Mouse (Mus musculus) gonadal fat pad, adult 2 months (tissue): Measurements from ENCODE around the gene Plekhm3. TPM values are rescaled to one million over a fixed set of nuclear protein-coding genes. Genes with fewer than 3 reads are reported as not detected.
"Not testable (repeated sequence)": the region's sequence is repeated elsewhere in the genome, so short reads cannot be mapped to it uniquely, and the experiment has no call there.

ENCODE experiments used
- DNase-seq: peaks from one replicate; pipeline ENCODE4 v3.0.0-alpha.2; 2012; ENCODE audit warnings: low read depth
- polyA plus RNA-seq: library from polyadenylated mRNA; depleted of rRNA; stranded (reverse); fragments of >200 nt; gene quantifications from 2 replicates; pipeline ENCODE4 v1.2.3, GENCODE M21; 2012; rRNA removed

Plekhm3 gene
- polyA plus RNA-seq: 5.1 and 5.5 TPM in 2 replicates

DNA sequence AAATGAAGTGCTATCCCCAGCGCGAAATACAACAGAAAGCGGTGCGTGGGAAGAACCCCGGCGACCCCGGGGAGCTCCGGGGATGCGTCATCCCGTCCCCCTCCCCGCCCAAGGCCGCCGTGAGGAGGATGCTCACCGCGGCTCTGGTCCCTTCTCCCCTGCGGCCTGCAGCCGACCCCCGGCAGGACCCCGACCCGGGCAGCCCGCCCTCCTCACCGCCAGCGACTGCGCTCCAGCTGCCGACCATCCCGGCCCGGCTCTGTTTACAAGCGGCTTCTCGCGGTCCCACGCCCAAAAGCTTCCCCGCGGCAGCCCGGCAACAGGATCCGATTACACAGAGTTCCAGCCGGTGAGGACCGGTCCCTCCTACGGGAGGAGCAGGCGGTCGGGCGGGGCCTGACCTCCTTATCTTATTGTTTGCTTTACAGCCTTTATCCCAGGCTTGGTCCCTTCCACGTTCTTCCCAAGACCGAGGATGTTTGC lies at the start of gene Plekhm3:
Plekhm3 (minus strand) TSS at position 346 of the 483 bp plus-strand sequence.
- no peak for DNase-seq

DNA sequence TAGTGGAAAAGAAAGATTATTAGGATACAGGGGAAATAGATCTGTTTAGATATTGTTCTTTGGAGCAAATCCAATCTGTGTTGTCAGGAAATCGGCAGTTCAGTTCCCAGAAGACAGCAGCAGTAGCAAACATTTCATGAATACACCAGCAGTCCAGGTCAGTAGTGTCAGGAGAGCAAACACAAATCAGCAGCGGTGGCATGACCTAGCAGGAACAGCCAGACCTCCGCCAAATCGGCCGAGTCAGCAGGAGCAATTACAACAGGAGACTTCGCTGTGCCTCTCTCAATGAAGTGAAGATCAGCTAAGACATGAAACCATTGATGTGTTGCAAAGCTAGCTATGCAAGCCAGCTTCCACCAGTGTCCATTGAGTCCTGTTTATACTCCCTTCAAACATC lies 49.0 kb upstream of the Plekhm3 start:
- DNase-seq: no peak

DNA sequence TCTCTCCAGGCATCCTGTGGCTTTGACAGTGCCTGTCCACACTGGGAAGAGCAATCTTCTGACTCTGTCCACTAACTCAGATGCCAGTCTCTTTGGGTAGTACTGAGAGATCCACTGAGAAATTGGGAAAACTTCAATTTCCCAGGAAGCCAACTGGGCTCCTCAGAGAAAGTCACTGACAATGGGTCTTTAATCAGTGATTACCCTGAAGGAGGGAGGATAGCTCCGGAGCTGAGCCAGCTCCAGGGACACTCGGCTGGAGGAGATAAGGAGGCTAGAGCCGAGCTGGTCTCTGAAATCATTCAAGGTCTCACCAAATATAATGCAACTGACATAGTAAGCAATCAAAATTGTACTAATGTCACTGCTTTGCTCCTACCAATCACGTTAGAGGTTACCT lies 47.9 kb upstream of the Plekhm3 start:
- no peak for DNase-seq

DNA sequence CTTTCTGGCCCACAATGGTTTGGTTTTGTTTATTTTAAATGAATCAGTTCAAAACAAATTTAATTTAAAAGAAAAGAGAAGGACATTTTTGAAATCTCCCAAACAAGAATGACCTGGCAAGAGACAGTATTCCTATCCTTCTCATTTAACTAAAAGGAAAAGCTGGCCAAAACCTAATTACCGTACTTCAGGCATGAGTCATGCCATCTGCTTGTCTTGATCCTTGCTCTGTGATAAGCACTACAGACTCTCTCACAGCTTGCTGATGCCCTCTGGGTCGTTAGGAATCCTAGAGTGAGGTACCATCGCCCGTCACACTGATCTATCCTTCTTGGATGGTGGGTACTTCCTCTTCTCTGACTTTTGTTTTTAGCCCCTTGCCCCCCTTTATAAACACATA lies 36.6 kb upstream of the Plekhm3 start:
- DNase-seq: no peak

DNA sequence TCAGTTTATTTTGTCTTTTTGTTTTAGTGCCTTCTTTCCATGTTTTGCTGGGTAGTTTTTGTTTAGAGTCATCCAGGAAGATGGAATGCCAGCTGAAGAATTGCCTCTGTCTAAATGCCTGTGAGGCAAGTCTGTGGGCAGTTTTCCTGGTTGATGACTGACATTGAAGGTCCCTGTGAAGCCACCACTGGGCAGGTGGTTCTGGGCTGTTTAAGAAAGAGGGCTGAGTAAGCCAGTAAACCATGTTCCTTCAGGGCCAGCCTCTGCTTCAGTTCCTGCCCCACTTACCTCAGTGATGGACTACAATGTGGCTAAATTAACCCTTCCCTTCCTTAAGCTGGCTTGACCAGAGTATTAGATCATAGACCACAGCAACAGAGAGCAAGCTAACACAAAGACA lies 31.6 kb upstream of the Plekhm3 start:
- DNase-seq: no peak

DNA sequence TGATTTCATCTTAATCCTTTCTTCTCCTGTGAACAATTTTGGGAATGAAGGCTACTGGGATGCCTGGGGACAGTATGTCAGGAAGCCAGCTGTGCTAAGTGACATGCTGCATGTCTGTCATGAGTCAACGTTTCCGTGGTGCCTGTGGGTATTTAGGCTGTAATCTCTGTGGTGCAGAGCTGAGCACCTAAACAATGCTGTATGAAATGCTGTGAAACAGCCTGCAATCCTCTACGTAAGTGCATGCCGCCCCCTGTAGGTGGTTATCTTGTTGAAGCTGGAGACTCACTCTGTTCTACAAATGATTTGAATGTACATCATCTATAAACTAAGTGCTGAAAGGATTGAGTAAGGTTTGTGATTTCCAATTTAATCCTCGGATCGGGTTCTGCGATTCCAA lies 29.5 kb upstream of the Plekhm3 start:
- peak; percentile 20 for DNase-seq

DNA sequence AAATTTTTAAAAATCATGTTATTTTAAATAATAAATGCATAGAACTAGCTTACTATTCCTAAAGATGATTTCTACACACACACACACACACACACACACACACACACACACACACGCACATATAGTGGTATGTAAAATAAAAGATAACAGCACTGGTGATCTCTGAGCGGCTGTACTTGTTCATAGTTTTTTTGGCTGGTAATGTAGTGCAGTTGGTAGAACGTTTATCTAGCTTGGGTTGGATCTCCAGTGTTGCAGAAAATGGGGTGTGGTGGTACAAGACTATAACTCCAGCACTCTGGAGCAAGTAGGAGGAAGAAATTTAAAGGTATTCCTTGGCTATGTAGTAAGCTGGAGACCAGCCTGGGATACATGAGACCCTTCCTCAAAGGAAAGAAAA lies 26.6 kb upstream of the Plekhm3 start:
- no peak for DNase-seq

DNA sequence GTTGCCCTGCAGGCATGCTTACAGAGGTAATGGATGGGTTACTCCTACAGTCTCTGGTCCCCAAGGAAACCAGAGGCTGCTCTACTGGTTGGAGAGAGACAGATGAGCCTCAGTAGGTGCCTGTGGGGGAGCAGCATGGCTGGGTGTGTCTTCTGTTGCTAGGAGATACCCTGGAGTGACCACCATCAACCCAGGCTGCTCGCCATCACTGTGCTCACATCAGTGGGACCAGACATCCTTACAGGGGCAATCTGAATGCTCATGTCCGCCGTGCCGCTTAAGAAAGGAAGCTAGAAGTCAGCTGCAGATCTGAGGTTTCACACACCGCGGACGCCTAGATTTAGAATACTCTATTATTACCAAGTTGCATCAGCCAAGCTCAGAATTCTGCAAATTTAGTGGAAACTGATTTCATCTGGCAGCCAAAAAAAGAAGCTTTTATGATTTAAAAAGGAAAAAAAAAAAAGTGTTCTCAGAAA lies 21.7 kb upstream of the Plekhm3 start:
- no peak for DNase-seq

DNA sequence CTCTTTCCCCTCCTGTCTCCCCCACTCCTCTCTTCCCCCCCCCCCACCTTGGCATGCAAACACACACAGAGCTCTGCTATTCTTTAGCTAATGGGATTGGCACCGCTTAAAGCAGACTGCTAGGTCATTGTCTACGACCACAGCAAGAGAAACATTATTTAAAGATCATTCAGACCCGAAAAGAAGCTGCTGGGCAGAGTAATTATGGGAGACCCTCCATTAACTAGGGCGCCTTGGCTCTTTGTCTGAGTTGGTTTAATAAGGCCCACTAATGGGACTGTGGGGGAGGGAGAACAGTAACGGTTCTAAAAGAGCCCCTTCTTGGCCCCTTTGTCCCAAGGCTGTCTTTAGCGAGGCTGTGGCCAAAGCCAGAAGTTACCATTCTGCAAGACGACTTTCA lies 18.7 kb upstream of the Plekhm3 start:
- no peak for DNase-seq

DNA sequence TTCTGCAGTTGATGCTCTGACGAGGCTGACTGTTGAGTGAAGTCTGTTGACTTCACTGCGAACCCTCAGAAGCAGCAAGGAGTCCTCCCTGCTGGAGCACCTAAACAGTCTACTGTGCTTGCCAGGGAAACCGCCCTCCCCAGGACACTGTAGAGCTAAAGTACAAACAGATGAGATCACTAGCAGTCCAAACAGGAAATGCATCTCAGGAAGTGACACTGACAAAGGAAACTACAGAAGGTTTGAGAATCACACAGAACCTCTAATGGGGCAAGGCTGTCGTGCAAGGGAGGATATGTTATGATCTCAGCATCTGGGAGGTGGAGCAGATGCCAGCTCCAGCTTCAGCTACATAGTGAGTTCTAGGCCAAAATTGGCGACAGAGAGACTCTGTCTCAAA lies 14.1 kb upstream of the Plekhm3 start:
- DNase-seq: no peak

DNA sequence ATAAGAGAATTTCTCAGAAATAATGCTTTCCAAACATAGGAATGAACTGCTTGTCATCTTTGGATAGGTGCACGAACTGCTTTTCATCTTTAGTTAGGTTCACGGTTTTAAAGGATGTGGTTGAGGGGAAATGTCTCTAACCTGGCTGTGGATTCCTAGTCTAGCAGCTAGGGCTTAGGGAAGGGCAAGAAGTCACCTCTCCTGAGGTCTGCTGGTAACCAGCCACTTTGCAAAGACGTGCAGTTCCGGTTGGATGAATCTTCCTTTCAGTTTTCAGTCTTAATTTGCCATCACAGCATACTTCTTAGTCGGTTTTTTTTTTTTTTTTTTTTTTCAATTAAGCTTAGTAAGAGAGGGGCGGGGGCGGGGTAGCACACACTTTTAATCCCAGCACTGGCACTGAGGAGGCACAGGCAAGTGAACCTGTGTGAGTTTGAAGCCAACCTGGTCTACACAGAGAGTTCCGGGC lies 431 bp upstream of the Plekhm3 start:
- no peak for DNase-seq

DNA sequence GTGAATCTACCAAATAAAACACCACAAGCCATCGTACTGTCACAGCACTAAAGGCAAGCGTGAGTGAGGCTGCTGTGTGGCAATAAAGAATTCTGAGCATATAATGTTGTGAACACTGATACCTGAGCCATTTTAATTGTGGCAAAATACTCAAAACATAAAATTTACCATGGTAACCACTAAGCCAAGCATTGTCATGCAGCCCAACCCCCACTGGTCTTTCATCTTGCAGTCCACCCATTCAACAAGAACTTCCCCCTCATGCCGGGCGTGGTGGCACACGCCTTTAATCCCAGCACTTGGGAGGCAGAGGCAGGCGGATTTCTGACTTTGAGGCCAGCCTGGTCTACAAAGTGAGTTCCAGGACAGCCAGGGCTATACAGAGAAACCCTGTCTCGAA lies 1.8 kb downstream of the Plekhm3 start:
- not testable (repeated sequence) for DNase-seq

DNA sequence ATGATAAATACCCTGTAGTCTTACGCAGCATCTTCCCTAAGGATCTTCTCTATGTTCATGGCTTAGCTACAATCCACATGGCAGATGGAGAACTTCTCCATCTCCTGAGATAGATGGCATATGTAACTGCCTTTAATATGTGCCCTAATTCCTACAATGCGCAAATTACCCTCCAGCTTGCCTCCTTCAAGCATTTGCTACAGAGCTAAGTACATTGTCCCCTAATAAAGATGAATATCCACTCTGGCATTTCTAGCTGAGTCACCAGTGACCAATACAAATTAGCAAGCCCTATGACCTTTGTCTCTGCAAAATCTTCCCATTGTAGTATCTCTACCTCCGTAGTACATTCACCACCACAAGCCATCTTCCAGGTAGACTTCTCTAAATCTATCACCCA lies 6.4 kb downstream of the Plekhm3 start:
- no peak for DNase-seq

DNA sequence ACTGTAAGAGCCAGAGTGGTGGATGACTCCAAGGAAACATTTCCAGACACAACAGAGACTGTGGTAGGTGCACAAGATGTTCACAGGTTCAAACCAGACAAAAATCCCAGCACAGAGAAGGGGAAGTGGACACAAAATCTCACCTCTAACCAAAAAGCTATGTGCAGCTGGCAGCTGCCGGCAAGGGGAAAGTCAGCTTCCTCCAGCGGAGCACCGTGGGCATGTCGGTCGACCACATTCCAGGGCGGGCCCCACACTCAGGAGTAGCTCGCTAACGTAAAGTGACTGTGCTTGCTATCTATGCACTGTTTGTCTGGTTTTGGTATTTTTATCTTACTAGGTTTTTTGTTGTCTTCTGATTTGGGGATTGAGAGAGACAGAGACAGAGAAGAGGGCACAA lies 7.2 kb downstream of the Plekhm3 start:
- no peak for DNase-seq

DNA sequence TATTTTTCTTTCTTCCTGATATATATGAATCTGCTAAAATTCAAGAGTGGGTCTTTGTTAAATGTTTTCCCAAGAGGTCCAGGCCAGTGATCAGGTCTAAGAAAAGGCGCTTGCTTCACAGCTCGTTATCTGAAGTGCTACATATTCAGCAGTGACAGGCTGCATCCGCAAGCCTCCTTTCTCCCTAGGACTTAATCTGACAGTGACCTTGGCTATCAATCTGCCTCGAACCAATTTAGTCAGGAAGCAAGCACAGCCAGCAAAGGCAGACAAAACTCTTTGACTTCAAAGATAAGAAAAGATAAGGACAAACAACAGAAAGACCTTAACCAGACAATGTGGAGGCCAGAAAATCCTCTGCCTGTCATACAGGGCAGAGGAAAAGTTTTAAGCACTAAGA lies 10.5 kb downstream of the Plekhm3 start:
- no peak for DNase-seq

DNA sequence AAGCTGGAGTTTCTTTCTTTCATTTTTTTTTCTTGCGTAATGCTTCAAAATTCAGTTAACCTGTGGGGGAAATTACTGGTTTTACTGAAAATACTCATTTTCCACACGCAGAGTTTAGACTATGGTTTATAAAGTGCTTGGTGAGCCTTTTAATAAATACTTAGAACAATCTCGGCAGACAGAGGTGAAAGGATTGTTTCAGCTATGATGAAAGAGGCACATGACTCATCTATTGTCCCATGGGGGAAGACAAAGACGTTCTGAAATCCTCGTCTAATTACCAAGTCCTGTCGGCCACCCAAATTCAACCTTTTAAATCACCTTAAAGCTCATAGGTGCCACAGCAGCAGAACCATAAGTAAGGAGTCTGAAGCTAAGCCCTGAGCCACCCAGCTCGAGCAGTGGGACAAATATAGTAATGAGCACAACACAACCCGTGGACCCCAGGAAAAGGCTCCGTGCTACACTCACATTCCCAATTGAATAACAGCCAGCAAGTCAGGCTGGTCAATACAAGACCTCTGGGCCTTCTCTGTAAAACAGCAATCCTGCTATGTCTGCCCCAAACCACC lies 11.3 kb downstream of the Plekhm3 start:
- no peak for DNase-seq

DNA sequence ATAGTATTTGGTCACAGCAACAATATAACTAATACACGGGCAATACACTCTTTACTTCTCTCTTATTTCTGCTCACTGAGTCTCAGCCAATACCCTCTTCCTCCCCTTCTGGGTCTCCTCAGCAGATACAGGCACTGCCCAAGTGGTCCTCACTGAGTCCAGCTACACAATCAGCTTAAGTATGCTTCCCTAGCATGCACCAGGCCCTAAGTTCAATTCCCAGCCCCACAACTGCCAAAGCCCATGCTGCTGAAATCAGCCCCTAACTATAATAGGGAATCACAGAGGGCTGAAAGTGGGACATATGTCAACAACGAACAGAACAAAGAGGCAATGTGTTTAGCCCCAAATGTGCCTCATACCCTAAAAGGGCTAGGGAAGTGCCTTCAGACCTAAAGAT lies 11.9 kb downstream of the Plekhm3 start:
- no peak for DNase-seq

DNA sequence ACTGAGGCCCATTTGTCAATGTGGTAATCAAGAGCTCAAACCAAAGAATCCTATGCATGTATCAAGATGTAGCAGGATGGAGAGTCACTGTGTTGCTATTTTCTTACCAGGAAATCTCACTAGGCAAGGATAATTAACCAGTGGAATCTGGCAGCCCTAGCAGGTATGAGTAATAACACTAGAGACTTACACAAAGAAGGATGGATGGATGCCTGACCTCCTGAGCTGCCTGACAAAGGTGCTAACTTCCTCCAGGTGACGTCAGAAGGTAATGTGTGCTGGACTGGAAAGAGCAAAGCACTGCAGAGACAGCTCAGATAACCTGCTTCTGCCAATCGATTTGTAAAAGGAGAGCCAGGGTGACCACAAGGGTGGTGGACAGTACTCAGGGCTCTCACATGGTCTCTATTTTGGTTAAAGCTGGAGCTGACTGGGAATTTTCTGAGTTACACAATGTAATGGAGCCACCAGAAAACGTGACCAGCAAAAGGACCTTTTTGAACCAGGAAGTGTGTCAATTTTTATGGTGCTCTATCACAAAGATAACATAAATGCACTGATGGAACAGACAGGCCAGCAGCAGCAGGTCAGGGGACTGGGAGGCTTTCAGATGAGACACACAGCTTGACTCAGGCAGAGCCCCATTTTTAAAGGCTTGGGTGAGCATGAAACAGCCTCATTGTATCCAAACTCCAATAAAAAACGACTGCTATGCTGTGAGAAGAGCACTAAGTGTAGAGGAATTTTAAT lies 14.4 kb downstream of the Plekhm3 start:
- DNase-seq: no peak

DNA sequence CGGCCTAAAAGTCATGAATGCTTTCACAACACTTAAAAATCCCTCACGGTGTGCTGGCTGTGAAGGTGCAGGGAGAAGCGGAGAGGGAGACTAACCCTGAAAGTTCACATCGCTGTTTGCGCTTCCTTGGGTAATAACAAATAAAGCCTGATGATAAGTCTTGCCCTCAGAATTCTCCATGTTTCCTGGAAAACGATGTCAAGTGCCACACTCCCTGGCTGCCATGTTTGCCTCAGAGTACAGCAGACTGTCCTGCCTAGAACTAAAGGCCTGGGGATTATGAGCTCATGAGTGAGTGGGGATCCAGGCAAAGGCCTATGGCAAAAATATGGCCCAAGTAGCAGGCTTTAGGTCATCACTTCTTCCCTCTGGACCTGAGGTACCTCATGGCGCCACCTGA lies 17.7 kb downstream of the Plekhm3 start:
- no peak for DNase-seq

DNA sequence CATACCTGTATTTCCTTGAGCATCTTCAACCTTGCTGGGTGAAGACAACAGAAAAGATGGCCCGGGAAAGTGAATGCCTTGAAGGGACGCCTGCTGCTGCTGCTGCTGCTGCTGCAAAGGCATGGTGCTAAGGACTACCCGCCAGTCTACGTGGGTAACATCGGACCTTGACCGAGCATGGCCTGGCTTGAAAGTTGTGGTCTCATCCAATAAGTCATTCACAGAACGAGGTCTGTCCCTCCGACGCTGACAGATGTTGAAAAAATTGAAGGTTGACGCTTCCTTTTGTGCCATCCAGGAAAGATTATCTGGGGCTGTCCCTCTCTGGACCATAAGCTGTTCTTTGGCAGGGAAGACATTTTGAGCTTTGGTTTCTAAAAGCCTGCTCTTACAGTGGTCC lies 18.9 kb downstream of the Plekhm3 start:
- DNase-seq: no peak

DNA sequence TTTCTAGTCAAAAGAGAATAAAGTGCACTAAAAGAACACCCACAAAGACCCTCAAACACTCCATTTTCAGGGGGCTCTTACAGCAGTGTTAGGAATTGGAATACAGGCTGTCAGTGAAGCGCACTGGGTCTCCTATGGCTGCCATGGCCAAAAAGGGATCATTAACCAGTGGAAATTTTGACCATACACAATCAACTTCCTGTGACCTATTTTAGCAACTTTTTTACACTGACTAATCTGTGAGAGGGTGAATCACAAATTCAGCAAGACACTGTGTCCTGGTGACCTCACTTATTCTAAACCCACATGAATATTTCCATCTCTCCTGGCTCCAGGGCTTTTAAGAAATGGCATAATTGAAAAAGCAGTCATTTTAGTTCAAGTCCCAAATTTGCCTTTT lies 23.7 kb downstream of the Plekhm3 start:
- DNase-seq: no peak

DNA sequence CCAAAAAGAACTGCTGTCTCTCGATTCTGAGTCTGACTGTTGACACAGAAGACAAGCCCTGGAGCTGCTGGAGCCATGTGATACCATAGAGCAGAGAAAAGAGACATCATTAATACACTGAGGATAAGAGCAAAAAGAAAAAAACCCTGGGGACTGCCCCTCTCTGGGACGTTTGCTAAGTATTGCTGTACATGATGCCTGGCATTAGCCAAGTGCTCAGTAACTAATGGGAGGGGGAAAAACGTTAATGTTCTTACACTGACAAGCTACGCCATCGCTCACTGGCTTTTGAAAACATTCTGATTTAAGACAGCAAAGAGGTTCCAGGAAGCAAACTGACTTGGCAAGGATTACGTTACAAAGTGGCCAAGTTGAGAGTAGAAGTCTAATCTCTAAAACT lies 26.5 kb downstream of the Plekhm3 start:
- DNase-seq: no peak

DNA sequence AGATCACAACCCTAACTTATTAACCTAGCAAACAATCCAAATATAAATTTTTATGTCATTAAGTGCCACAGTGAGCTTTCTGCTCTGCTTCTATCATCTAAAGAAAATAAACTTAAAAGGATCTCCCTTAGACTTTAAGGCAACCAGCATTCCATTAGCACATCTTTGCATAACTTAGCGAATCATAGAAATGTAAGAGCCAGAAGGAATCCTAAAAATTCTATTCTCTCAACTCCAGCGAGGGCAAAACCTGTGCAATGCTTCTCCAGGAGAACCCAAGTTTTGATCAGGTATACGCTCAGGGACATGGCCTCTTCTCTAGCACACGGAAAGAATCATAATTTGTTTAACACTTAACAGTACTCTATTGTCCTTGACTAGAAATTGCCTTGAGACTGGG lies 27.0 kb downstream of the Plekhm3 start:
- no peak for DNase-seq
